In the genomic region with DNA sequence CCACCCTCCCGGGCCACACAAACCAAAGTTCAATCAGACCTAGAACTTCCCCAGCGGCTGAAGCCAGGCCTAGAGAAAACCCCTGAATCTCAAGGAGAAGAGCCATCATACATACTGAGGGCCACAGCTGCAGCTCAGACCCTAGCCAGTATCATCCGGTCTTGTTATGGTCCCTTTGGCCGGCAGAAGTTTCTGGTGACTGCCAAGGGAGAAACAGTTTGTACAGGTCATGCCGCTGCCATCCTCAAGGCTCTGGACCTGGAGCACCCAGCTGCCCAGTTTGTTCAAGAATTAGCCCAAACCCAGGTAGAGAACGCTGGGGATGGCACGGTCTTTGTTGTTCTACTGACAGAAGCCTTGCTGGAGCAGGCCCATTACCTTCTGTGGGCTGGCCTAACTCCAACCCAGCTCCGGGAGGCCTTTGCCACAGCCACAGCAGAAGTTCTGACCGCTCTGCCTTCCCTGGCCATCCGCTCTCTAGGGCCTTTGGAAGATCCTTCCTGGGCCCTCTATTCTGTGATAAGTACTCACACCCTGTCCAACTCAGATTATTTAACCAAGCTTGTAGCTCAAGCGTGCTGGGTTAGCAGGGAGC, we compare ENCODE assay signal across 21 mouse cellular contexts. TPM values are rescaled to one million over a fixed set of nuclear protein-coding genes. Genes with fewer than 3 reads are reported as not detected.
"Had no signal": no experiment of that assay in that cellular context is flagged by ENCODE, and none has a peak within 500 bp of the region (broad histone marks: within the 10 kb centered on the region; RNA-seq: fewer than 3 reads in every experiment).

No protein-coding gene starts in this region.

- DNase-seq: lung, adult 18-20 months; lung, embryonic 14.5 days; lung, postnatal 10 days; lung, postnatal 4 days; midbrain, embryonic 14.5 days; right cerebral cortex, postnatal 14 days; thymus, adult 2 months; thymus, postnatal 25 days; thymus, postnatal 4 days had no signal

- H3K4me3 ChIP-seq: midbrain, embryonic 10.5 days; midbrain, embryonic 12.5 days; neural tube, embryonic 12.5 days; stomach, embryonic 15.5 days had no signal

- H3K4me2 ChIP-seq: lung, embryonic 14.5 days; midbrain, embryonic 12.5 days; neural tube, embryonic 12.5 days; stomach, embryonic 15.5 days had no signal

- H3K9ac ChIP-seq: lung, embryonic 14.5 days; midbrain, embryonic 12.5 days; neural tube, embryonic 12.5 days; stomach, embryonic 15.5 days had no signal

- ATAC-seq: midbrain, embryonic 16.5 days had no signal

- H3K27ac ChIP-seq: midbrain, embryonic 10.5 days; midbrain, embryonic 12.5 days; neural tube, embryonic 12.5 days; stomach, embryonic 15.5 days; stomach, postnatal 0 days had no signal

- H3K36me3 ChIP-seq: midbrain, embryonic 10.5 days; midbrain, embryonic 12.5 days; neural tube, embryonic 12.5 days; stomach, embryonic 15.5 days had no signal

- H3K4me1 ChIP-seq: midbrain, embryonic 10.5 days; midbrain, embryonic 12.5 days; neural tube, embryonic 12.5 days; stomach, embryonic 15.5 days had no signal

- H3K9me3 ChIP-seq: midbrain, embryonic 10.5 days; midbrain, embryonic 12.5 days; neural tube, embryonic 12.5 days; stomach, embryonic 15.5 days had no signal

- H3K27me3 ChIP-seq: midbrain, embryonic 12.5 days; neural tube, embryonic 12.5 days; stomach, embryonic 15.5 days had no signal

RNA-seq across cellular contexts. Expression of a gene that starts 0.5 kb away (rescaled TPM):
- total RNA-seq: megakaryocyte-erythroid progenitor cell, adult 5-6 weeks; monocyte, adult 5-6 weeks; neutrophil, adult 5-6 weeks had no signal
- polyA plus RNA-seq: lung, embryonic 14.5 days; lung, embryonic 16.5 days; midbrain, embryonic 10.5 days; midbrain, embryonic 12.5 days; midbrain, embryonic 14.5 days; neural tube, embryonic 14.5 days; spleen, adult 2 months; stomach, embryonic 15.5 days had no signal
